Mouse (Mus musculus): Measurements from ENCODE around the gene Echdc2.

Gene Echdc2

GRCm38 (mm10) chr4:108204629-108205028 is 39.4 kb downstream of the Echdc2 start:
- DNase-seq: no peak

DNA sequence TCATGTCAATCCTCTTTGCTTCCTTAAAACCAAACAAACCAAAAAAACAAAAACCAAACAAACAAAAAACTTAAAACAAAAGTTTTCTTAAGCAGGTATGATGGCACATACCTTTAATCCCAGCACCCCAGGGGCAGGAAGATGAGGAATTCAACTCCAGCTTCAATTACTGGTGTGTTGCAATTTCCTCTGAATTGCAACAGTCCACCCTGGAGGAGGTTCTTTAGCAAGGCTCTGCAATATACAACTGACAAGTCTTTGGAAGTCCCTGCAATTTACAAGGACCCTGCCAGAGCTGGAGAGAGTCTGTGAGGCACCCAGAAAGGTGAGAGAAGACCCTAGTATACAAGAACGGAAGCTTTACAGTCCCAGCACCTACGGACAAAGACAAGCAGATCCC is 47.8 kb downstream of the Echdc2 start:
- DNase-seq: no peak

DNA sequence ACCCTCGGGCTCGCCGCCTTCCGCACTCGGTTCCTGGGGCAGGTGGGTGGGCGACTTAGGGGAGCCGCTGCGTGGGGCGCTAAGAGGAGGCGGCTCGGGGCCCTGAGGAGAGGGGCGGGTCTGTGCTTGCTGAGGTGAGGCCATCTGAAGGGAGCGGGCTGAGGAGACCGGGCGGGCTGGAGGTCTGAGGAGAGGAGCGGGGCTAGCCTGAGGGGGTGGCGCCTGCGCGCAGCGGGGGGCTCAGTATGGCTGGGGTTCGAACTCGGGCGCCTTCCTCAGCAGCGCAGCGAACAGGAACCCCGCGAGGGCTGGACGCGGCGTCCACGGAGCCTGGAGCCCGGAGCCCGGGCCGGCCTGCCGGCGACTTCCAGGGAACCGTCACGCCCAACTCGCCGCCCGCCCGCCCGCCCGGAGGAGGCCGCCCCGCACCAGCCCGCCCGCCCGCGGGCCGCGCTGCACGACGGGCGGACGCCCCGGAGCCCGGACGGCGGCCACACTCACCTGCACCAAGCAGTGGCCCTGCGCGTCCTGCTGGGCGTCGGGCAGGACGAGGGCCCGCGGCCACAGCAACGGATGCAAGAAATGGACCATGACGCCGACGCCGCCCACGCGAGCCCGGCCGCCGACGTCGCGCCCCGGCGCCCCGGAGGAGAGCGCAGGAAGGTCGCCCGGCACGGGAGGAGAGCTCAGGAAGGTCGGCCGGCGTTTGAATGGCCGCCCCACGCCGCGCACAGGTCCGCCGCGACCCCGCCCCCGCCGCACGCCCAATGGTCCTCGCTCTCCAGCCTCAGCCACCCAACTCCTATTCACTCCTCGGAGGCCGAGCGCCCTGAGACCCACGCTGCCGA is 52.3 kb downstream of the Echdc2 start, which contains the start of gene Zyg11a:
TSS of gene Zyg11a (minus strand) at position 717 of the 848 bp plus-strand sequence.
- no peak for DNase-seq

GRCm38 (mm10) chr4:108219019-108219418 is 53.8 kb downstream of the Echdc2 start:
- DNase-seq: no peak

GRCm38 (mm10) chr4:108222507-108222906 is 57.3 kb downstream of the Echdc2 start:
- no peak for DNase-seq

DNA sequence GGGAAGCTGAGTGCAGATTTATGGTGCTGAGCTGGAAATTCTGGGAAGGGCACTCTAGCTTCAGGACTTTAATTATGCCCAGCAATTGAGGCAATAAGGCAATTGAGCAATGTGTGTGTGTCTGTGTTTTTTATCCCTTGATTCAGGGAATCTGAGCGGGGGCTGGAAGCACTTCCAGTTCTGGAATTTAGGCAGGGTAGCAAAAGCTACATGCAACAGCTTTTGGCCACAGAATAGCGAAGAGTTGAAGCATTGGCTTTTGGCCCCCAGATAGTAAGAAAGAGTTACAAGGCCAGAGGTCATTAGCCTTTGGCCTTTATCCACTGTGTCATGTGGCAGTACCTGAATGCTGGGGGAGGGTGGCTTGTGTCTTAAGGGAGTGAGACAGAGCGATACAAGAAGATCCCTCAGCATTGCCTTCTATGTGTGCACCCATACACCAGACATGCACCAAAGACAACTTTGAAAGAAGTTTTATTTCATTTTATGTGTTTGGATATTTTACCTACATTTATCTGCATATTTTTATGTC is 60.2 kb downstream of the Echdc2 start:
- DNase-seq: no peak
